Mouse (Mus musculus) ES-E14 (cell line): ENCODE data around the gene Col17a1.

Source experiments
- CHD2 ChIP-seq: IDR thresholded peaks from 2 replicates; pipeline ENCODE4 v1.6.1; 2014; ENCODE audit warnings: mild to moderate bottlenecking, low read depth, low read length, inconsistent platforms
- HCFC1 ChIP-seq: IDR thresholded peaks from 2 replicates; pipeline ENCODE4 v1.6.1; 2012; ENCODE audit warnings: low read length, inconsistent platforms, borderline replicate concordance; ENCODE audit not compliant: insufficient read depth
- MAFK ChIP-seq: IDR thresholded peaks from 2 replicates; pipeline ENCODE4 v1.6.1; 2014; ENCODE audit warnings: mild to moderate bottlenecking, low read depth, low read length, inconsistent platforms; ENCODE audit not compliant: insufficient read depth
- ZC3H11A ChIP-seq: IDR thresholded peaks from 2 replicates; pipeline ENCODE4 v1.6.1; 2012; ENCODE audit warnings: low read depth, mild to moderate bottlenecking, inconsistent platforms, low read length, borderline replicate concordance

DNA sequence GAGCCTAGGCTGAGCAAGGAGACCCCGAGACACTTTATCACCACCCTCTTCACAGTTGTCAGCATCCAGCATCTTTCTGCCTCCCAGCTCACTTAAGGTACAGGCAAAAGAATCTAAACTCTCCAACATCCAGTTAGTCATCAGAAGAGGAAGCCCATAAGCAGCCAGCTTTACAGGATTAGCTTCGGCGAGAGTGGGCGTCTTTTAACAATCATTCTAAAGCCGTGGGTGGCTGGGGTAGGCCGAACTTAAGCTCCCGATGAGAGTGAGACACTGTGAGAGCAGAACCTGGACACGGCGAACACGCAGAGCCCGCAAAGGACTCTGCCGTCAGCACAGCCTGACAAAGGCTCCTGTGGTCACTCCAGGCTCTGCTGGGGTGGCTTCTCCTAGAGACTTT is 13.2 kb downstream of the Col17a1 start:
- TF ChIP-seq CHD2 (no peak), ZC3H11A (no peak), HCFC1 (no peak), MAFK (no peak)
